In genomic region chr1:88262255-88262654, GRCm38 (mm10) we compare ENCODE assay signal across 1 mouse cellular context.
TF ChIP-seq lines count a peak whose summit lies in the region.

No protein-coding gene starts in this region.

TF ChIP-seq in MEL, 35 proteins besides CTCF, POLR2A, EP300 and RAD21 (continued from another document):
- peak; percentile 96 for TF ChIP-seq ETS1 (IDR thresholded peaks at IDR 0.05; ENCODE audit: low read depth, low read length)
- no peak for TF ChIP-seq MXI1 (IDR thresholded peaks at IDR 0.05; ENCODE audit: low read depth, low read length)
- peak; percentile 53; the same call in 1 of the 2 replicates for TF ChIP-seq SIN3A (IDR thresholded peaks at IDR 0.05; ENCODE audit: low read length)
- peak; percentile 53; the same call in 1 of the 2 replicates for TF ChIP-seq MYB (IDR thresholded peaks at IDR 0.05; ENCODE audit: low read depth, low read length)
- TF ChIP-seq NELFE (IDR thresholded peaks at IDR 0.05; ENCODE audit: low read depth, low read length) = 0 out of 2 replicates have a peak, but pooled peaks have one; percentile 2
- 0 out of 2 replicates have a peak, but pooled peaks have one; percentile 23 for TF ChIP-seq TCF12 (IDR thresholded peaks at IDR 0.05; ENCODE audit: low read depth, low read length)
- peak; percentile 31; the same call in 1 of the 2 replicates for TF ChIP-seq TBP (IDR thresholded peaks at IDR 0.05; ENCODE audit: low read depth, low read length)
